Mouse (Mus musculus): ENCODE data around the gene Stk35.

Stk35 gene

DNA sequence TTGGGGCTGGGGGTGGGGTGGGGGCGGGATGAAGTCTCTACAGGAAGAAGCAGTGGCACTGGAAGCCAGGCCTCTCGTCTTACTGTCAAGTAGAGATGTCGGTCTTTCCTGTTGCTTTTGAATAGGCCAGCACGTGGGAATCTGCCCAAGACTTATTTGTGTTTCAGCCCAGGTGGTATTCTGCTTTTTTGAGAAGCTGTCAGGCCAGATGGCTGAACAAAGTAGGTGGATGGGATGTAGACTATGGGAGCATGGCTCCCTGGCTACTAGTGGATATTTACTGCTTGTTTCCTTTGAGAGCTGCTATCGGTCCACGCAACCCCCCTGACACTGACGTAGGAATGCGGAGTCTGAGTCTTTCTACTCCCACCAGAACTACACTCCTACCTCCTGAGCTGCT lies 20.7 kb downstream of the Stk35 start:
- no peak for TF ChIP-seq GATA4 (IDR thresholded peaks at IDR 0.05; ENCODE audit: insufficient replicate concordance, low read length)

- TF ChIP-seq GATA4 (IDR thresholded peaks at IDR 0.05; ENCODE audit: insufficient replicate concordance, low read length), result no peak
Observed at GRCm38 (mm10) chr2:129821568-129821967, 21.3 kb downstream of the Stk35 start.

- no peak for TF ChIP-seq GATA4 (IDR thresholded peaks at IDR 0.05; ENCODE audit: insufficient replicate concordance, low read length)
Observed at GRCm38 (mm10) chr2:129823310-129823709, 23.0 kb downstream of the Stk35 start.

GRCm38 (mm10) chr2:129824254-129824653 lies 23.9 kb downstream of the Stk35 start:
- no peak for TF ChIP-seq GATA4 (IDR thresholded peaks at IDR 0.05; ENCODE audit: insufficient replicate concordance, low read length)

- no peak for TF ChIP-seq GATA4 (IDR thresholded peaks at IDR 0.05; ENCODE audit: insufficient replicate concordance, low read length)
Observed at GRCm38 (mm10) chr2:129826141-129826540, 25.8 kb downstream of the Stk35 start.

GRCm38 (mm10) chr2:129832993-129833392 lies 32.7 kb downstream of the Stk35 start:
- no peak for TF ChIP-seq GATA4 (IDR thresholded peaks at IDR 0.05; ENCODE audit: insufficient replicate concordance, low read length)

- no peak for TF ChIP-seq GATA4 (IDR thresholded peaks at IDR 0.05; ENCODE audit: insufficient replicate concordance, low read length)
Observed at GRCm38 (mm10) chr2:129834221-129834620, 33.9 kb downstream of the Stk35 start.

- TF ChIP-seq GATA4 (IDR thresholded peaks at IDR 0.05; ENCODE audit: insufficient replicate concordance, low read length), result no peak
Observed at GRCm38 (mm10) chr2:129834881-129835280, 34.6 kb downstream of the Stk35 start.

DNA sequence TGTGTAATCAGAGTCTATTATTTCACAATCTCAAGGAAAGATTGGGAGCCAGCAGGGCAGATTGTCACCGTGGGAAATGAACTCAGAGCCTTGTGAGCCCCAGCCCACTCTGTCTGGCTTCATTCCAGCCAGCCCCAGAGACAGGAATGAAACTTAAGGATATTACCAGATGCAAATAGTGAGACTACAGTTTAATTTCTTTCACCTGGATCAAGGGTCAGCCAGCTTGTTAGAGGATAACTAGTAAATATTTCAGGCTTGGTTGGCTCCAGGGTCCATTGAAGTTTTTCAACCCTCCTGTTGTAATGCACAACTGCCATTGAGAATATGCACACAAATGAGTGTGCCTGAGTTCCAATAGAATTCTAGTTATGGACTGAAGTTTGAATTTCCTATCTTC lies 36.6 kb downstream of the Stk35 start:
- no peak for TF ChIP-seq GATA4 (IDR thresholded peaks at IDR 0.05; ENCODE audit: insufficient replicate concordance, low read length)

DNA sequence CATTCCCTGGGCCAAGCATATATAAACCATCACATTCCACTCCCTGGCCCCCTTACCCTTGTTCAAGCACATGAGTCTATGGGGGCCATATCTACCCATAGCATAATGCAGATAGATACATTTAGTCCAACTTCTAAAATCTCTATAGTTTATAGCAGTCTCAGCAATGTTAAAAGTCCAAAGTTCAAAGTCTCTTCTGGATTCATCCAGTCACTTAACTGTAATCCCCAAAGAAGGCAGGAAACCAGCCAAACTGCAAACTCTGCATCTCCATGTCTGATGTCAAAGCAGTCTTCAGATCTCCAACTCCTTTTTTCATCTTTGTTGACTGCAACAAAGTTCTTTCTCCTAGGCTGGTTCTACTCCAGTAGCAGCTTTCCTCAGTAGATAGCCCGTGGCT lies 38.0 kb downstream of the Stk35 start:
- no peak for TF ChIP-seq GATA4 (IDR thresholded peaks at IDR 0.05; ENCODE audit: insufficient replicate concordance, low read length)

- TF ChIP-seq GATA4 (IDR thresholded peaks at IDR 0.05; ENCODE audit: insufficient replicate concordance, low read length), result no peak
Observed at GRCm38 (mm10) chr2:129845826-129846225, 45.5 kb downstream of the Stk35 start.

- no peak for TF ChIP-seq GATA4 (IDR thresholded peaks at IDR 0.05; ENCODE audit: insufficient replicate concordance, low read length)
Observed at GRCm38 (mm10) chr2:129846501-129846900, 46.2 kb downstream of the Stk35 start.

GRCm38 (mm10) chr2:129851512-129851911 lies 51.2 kb downstream of the Stk35 start:
- no peak for TF ChIP-seq GATA4 (IDR thresholded peaks at IDR 0.05; ENCODE audit: insufficient replicate concordance, low read length)

DNA sequence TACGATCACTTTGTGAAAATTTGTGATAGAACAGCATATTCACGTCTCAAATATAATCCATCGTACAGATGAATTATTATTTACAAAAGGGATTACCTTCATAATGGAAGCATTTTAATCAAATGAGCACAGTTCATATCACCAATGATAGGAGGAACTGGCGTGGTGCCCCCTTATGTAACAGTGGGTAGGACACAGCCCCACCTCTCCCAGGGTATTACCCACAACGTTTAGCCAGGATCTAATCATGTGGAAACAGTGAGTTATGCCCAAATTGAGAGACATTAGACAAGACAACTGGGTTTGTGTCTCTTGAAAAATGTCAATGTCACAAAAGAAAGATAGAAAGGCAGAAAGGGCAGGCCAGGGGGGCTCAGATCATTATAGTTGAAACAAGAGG lies 62.9 kb downstream of the Stk35 start:
- no peak for TF ChIP-seq GATA4 (IDR thresholded peaks at IDR 0.05; ENCODE audit: insufficient replicate concordance, low read length)

GRCm38 (mm10) chr2:129864958-129865357 lies 64.6 kb downstream of the Stk35 start:
- no peak for TF ChIP-seq GATA4 (IDR thresholded peaks at IDR 0.05; ENCODE audit: insufficient replicate concordance, low read length)

GRCm38 (mm10) chr2:129869151-129869550 lies 68.8 kb downstream of the Stk35 start:
- no peak for TF ChIP-seq GATA4 (IDR thresholded peaks at IDR 0.05; ENCODE audit: insufficient replicate concordance, low read length)

DNA sequence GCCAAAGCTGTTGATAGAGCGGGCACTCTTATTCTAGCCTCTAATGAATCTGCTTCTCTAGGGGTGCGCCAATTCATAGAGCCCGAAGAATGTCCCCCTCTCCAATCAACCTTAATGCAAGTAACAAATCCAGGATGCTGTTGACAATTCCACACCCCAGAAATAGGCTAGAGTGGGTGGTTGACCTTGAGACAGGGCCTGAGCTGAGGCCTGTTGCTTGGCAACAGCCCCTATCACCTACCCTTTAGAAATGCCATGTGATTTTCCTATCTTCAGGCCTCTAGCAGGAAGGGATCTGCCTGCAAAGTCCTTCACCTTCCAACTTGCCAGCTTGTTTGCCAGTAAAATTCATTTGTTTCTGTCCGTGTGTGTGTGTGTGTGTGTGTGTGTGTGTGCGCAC lies 70.9 kb downstream of the Stk35 start:
- no peak for TF ChIP-seq GATA4 (IDR thresholded peaks at IDR 0.05; ENCODE audit: insufficient replicate concordance, low read length)

- TF ChIP-seq GATA4 (IDR thresholded peaks at IDR 0.05; ENCODE audit: insufficient replicate concordance, low read length), result no peak
Observed at GRCm38 (mm10) chr2:129872071-129872470, 71.8 kb downstream of the Stk35 start.

All from liver, adult (tissue).